Mouse (Mus musculus) cortical plate, adult 2 months (tissue): Measurements from ENCODE around the gene Tsga13.

Experiments used
- CTCF ChIP-seq: fragments of 200-500 bp; IDR thresholded peaks from 2 replicates; pipeline ENCODE4 v1.5.1; 2011; ENCODE audit warnings: mild to moderate bottlenecking, control low read depth, low read length; ENCODE audit not compliant: insufficient read depth; ENCODE audit errors: extremely low read depth
- POLR2A ChIP-seq: fragments of 200-500 bp; IDR thresholded peaks from 2 replicates; pipeline ENCODE4 v1.6.1; 2011; ENCODE audit warnings: mild to moderate bottlenecking, low read length, control low read depth; ENCODE audit not compliant: insufficient read depth; ENCODE audit errors: extremely low read depth

DNA sequence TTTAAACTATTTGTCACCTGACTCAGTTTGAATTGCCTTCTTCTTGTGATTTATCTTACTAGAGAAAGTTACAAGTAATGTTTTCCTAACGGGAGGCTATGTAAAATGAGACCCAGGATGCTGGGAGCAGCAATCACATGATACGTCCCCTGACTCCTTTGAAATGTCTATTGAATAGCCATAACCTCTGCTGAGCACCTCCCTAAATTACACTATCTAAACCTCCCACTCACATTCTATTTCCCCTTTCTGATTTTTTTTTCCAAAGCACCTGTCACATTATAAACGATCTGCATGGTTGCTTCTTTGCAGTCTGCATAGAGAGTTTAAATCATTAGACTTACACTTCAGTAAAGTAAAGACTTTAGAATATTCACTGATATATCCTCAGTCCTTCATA is 11.3 kb downstream of the Tsga13 start:
- no peak for TF ChIP-seq CTCF
- no peak for TF ChIP-seq POLR2A
